In genomic region chr4:133094936-133095733, GRCm38 (mm10) we compare ENCODE assay signal across 8 mouse cellular contexts. TPM values are rescaled to one million over a fixed set of nuclear protein-coding genes. Genes with fewer than 3 reads are reported as not detected.
DNase-seq lines count a peak whose midpoint lies in the region; ATAC-seq and TF ChIP-seq lines count a peak whose summit lies in the region.

No protein-coding gene starts in this region.

- no peak overlapping the region for H3K4me3 ChIP-seq in embryonic facial prominence, embryonic 11.5 days (ENCODE audit: low read depth, low read length)
- peak overlapping the region; percentile 26 for H3K4me3 ChIP-seq in heart, embryonic 12.5 days
- peak overlapping the region; percentile 52 for H3K4me3 ChIP-seq in lung, adult 2 months (replicated peaks; ENCODE audit: extremely low read depth, low read depth, low read length)
- H3K4me3 ChIP-seq in neural tube, embryonic 13.5 days = peak overlapping the region; percentile 12

- no peaks in the 10 kb centered on the region for H3K9me3 ChIP-seq in embryonic facial prominence, embryonic 11.5 days (replicated peaks; ENCODE audit: control insufficient read depth, low read length)
- no peaks in the 10 kb centered on the region for H3K9me3 ChIP-seq in heart, embryonic 12.5 days (replicated peaks)
- H3K9me3 ChIP-seq in neural tube, embryonic 13.5 days = no peaks in the 10 kb centered on the region

- H3K27ac ChIP-seq in embryonic facial prominence, embryonic 11.5 days (replicated peaks; ENCODE audit: low read depth, low read length) = peak overlapping the region; percentile 35; the same call in 1 of the 2 replicates
- H3K27ac ChIP-seq in heart, embryonic 12.5 days (ENCODE audit: poor library complexity, severe bottlenecking) = peak overlapping the region; percentile 96
- H3K27ac ChIP-seq in neural tube, embryonic 13.5 days (replicated peaks) = peak overlapping the region; percentile 87

- TF ChIP-seq CTCF in lung, adult 2 months (IDR thresholded peaks at IDR 0.05; ENCODE audit: insufficient read depth, low read length) = no peak

- no peaks in the 10 kb centered on the region for H3K36me3 ChIP-seq in embryonic facial prominence, embryonic 11.5 days (replicated peaks; ENCODE audit: control insufficient read depth, insufficient read depth, low read depth, low read length)
- H3K36me3 ChIP-seq in heart, embryonic 12.5 days = no peaks in the 10 kb centered on the region
- H3K36me3 ChIP-seq in neural tube, embryonic 13.5 days = no peaks in the 10 kb centered on the region

- no peaks in the 10 kb centered on the region for H3K27me3 ChIP-seq in embryonic facial prominence, embryonic 11.5 days (ENCODE audit: control insufficient read depth, insufficient read depth, low read length)
- H3K27me3 ChIP-seq in heart, embryonic 12.5 days (replicated peaks) = no peaks in the 10 kb centered on the region
- peaks cover 8% of the 10 kb centered on the region; the same call in 1 of the 2 replicates for H3K27me3 ChIP-seq in neural tube, embryonic 13.5 days

- peak overlapping the region; percentile 18; the same call in 1 of the 2 replicates for H3K9ac ChIP-seq in embryonic facial prominence, embryonic 11.5 days (replicated peaks; ENCODE audit: low read length)
- H3K9ac ChIP-seq in heart, embryonic 12.5 days = peak overlapping the region; percentile 59
- H3K9ac ChIP-seq in neural tube, embryonic 13.5 days = peak overlapping the region; percentile 41; the same call in 1 of the 2 replicates

- TF ChIP-seq POLR2A in lung, adult 2 months (IDR thresholded peaks at IDR 0.05; ENCODE audit: borderline replicate concordance, extremely low read depth, low read depth, low read length) = peak; percentile 36; the same call in 1 of the 2 replicates

- ATAC-seq in CD4-positive, CD25-positive, alpha-beta regulatory T cell, adult 4 months = peak; percentile 66
- peak; percentile 72 for ATAC-seq in embryonic facial prominence, embryonic 11.5 days (replicated peaks; ENCODE audit: insufficient number of reproducible peaks, low FRiP score, low TSS enrichment, low read depth)
- peak; percentile 19 for ATAC-seq in heart, embryonic 12.5 days (ENCODE audit: insufficient number of reproducible peaks, low FRiP score)
- ATAC-seq in neural tube, embryonic 13.5 days (ENCODE audit: low read depth) = peak; percentile 79

- DNase-seq in adrenal gland, postnatal 10 days = peak; percentile 91
- no peak for DNase-seq in embryonic facial prominence, embryonic 11.5 days (ENCODE audit: low spot score)
- DNase-seq in kidney, adult 9 months = peak; percentile 94
- peak; percentile 73 for DNase-seq in lung, adult 2 months
- peak; percentile 79 to 90 for DNase-seq in thymus, postnatal 36 days

- peak overlapping the region; percentile 16 for H3K4me2 ChIP-seq in embryonic facial prominence, embryonic 11.5 days (ENCODE audit: low read depth, low read length)
- H3K4me2 ChIP-seq in heart, embryonic 12.5 days = peak overlapping the region; percentile 59
- peak overlapping the region; percentile 33 for H3K4me2 ChIP-seq in neural tube, embryonic 13.5 days

- 30% methylated on average over 16 of the region's 16 CpGs for WGBS in embryonic facial prominence, embryonic 11.5 days
- 29% methylated on average over 16 of the region's 16 CpGs for WGBS in heart, embryonic 12.5 days
- 31% methylated on average over 16 of the region's 16 CpGs for WGBS in lung, adult 2 months
- WGBS in neural tube, embryonic 13.5 days = 27% methylated on average over 16 of the region's 16 CpGs

- peaks cover 23% of the 10 kb centered on the region for H3K4me1 ChIP-seq in embryonic facial prominence, embryonic 11.5 days (ENCODE audit: control insufficient read depth, insufficient read depth, low read length)
- peaks cover 57% of the 10 kb centered on the region for H3K4me1 ChIP-seq in heart, embryonic 12.5 days (replicated peaks)
- H3K4me1 ChIP-seq in lung, adult 2 months (ENCODE audit: control insufficient read depth, insufficient read depth, low read length) = peaks cover 41% of the 10 kb centered on the region
- H3K4me1 ChIP-seq in neural tube, embryonic 13.5 days (replicated peaks) = peaks cover 56% of the 10 kb centered on the region

RNA-seq across cellular contexts. Expression of gene Wasf2, which starts 35.2 kb away (rescaled TPM):
- 10 to 100 TPM; 69.2 to 76.3 TPM for polyA plus RNA-seq in CD4-positive, CD25-positive, alpha-beta regulatory T cell, adult 4 months (2017; shearing (Covaris generic))
- 100 to 1,000 TPM; 122 to 123 TPM for total RNA-seq in adrenal gland, postnatal 10 days (2021)
- polyA plus RNA-seq in embryonic facial prominence, embryonic 11.5 days (2014; fragmentation: Nextera tagmentation; extraction: Ambion mirVana) = 66.9 and 75.9 TPM in 2 replicates
- polyA plus RNA-seq in heart, embryonic 12.5 days (2016; fragmentation: Nextera tagmentation; extraction: Ambion mirVana) = 68.5 and 70.1 TPM in 2 replicates
- 91.7 and 109 TPM in 2 replicates for polyA plus RNA-seq in lung, adult 2 months (2012; rRNA removed)
- polyA plus RNA-seq in neural tube, embryonic 13.5 days (2015; fragmentation: Nextera tagmentation; extraction: Ambion mirVana) = 34.0 and 36.5 TPM in 2 replicates

Comparison
In these comparisons a context has a peak if more than half of its experiments do, and no peak if none do; other contexts are left out.
1. ATAC-seq: peak in every context shown above with its lines; median percentile 79 in neural tube, embryonic 13.5 days; 72 in embryonic facial prominence, embryonic 11.5 days; 66 in CD4-positive, CD25-positive, alpha-beta regulatory T cell, adult 4 months; 19 in heart, embryonic 12.5 days.
2. H3K27ac ChIP-seq: peak in every context shown above with its lines; median percentile 96 in heart, embryonic 12.5 days; 87 in neural tube, embryonic 13.5 days; 35 in embryonic facial prominence, embryonic 11.5 days.